Mouse (Mus musculus): ENCODE results near the gene Gdf11.

Gdf11 gene

DNA sequence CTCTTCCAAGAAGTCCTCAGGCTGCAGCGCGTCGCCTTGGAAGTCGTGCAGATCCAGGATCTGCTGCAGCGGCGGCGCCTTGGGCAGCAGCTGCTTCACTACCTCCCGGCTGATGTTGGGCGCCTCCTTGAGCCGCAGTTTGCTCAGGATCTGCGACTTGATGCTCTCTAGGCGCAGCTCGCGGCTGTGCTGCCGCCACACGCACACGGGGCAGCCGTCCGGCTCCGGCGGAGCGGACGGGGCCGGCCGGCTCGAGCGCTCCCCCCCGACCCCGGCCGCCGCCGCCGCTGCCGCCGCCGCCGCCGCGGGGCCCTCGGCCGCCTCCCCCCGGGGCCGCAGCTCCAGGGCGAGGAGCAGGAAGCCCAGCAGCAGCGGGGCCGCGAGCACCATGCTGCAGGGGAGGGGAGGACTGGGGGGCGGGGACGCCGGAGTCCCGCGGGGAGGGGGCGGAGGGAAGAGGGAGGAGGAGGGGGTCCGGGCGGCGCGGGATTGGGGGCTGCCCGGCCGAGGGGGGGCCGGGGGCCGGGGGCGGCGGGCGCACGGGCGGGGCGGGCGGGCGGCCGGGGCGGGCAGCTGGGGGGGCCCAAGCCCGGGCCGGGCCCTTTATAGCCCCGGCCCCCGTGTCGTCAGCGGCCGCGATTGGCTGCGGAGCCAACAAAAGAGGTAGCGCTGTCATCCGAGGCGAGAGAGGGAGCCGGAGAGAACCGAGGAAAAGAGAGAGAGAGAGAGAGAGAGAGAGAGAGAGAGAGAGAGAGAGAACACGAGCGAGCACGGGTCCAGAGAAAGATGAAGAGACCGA lies at the start of gene Gdf11:
Gdf11 (minus strand) TSS at position 423 of the 799 bp plus-strand sequence.
- peak; percentile 83 to 86 for DNase-seq (ENCODE audit: low spot score in 2 of 2)

- no peak for DNase-seq (ENCODE audit: low spot score in 2 of 2)
These were observed 49.0 kb upstream of the Gdf11 start for GRCm38 (mm10) chr10:128940475-128941061.

GRCm38 (mm10) chr10:128938974-128939373 lies 47.5 kb upstream of the Gdf11 start:
- no peak for DNase-seq (ENCODE audit: low spot score in 2 of 2)

- DNase-seq (ENCODE audit: low spot score in 2 of 2): peak; percentile 57 to 69
These were observed 46.9 kb upstream of the Gdf11 start for GRCm38 (mm10) chr10:128938457-128938856.

DNA sequence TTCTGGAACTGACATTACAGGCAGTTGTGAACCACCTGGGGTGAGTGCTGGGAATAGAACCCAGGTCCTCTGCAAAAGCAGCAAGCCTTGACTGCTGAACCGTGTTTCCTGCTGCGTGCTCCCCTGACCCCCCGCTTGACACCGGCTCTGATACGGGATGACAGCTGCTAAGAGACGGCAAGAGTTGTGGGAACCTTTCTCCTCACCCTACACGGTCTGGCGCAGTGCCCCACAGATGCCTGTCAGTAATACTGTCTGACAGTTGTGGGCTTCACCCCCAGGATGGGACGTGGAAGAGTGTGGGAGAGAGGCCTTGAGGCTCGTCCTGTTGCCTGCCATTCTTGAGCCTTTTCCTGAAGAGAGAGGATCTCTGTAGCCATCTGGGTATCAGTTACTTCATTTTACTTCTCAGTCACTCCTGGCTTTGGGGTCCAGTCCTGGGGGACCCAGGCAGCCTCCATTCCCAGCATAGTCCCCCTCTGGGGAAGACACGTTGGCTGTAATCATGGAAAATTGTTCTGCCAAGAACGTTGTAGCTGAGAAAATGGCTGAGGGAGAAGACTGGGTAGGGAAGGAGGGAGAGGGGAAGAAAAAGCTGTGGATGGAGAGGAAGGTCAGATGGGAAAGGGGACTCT lies 46.4 kb upstream of the Gdf11 start:
- DNase-seq (ENCODE audit: low spot score in 2 of 2): no peak

- no peak for DNase-seq (ENCODE audit: low spot score in 2 of 2)
These were observed 44.4 kb upstream of the Gdf11 start for GRCm38 (mm10) chr10:128935826-128936440.

DNA sequence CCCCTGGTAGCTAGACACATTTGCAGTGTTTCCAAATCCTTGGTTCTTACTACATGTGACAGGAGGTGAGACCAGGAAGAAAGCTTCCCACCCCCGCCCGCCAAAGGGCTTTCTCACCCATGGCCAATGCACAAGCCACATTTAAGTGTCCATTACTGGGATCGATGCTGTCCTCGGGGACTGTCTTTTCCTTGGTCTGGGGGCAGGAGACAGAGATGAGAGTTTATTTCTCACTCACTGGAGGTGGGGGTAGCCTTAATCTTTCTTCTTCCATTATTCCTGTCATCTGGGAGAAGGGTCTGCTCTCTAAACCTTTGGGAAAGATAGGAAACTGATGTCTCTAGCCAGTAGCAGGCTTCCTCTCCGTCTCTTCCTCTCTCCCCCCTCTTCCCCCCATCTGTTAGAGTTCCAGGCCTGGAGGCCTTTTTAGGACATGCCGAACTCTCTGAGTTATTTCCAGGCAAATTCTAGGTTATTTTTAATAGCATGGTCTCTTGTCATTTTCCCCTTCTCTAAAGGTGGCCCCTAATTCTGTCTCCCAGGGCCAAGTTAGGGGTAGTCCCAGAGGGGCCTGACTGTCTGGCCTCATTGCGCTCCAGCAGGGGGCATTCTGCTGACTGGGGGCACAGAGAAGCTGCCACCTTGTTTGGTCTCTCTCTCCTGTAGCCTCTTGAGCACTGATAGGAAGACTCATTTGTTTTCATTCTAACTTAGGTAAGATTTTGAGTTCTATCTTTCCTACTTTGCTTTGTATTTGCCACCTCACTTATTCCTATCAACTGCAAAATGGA lies 43.7 kb upstream of the Gdf11 start:
- no peak for DNase-seq (ENCODE audit: low spot score in 2 of 2)

DNA sequence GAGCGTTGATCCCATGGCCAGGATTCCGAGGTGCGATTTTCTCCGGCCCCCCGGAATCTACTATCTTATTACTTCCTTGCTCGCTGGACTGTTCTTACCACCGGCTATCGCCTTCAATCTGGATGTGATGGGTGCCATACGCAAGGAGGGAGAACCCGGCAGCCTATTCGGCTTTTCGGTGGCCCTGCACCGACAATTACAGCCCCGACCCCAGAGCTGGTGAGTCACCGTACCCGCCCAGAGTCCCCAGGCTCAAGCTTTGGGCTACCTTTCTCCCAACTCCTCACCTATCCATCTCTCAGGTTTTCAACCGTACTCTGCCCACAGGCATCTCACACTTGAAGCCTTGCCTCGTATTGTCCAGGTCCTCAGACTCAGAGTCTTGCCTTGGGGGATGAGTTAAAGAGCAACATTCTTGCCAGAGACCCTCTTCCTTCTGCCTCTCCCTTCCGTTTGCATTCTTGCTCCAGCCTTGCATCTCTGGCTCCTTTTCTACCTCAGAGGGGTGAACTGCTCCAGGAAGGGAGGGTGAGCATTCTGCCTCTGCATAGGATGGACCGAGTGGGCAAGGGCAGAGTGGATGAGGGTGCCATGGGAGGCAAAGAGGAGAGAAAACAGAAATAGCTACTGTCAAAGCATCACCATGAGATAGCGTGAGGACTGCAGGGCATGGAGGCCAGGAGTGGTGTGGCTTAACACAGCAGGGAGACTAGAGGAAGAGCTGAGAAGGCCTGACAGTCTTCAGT lies 42.6 kb upstream of the Gdf11 start:
- DNase-seq (ENCODE audit: low spot score in 2 of 2): no peak

DNA sequence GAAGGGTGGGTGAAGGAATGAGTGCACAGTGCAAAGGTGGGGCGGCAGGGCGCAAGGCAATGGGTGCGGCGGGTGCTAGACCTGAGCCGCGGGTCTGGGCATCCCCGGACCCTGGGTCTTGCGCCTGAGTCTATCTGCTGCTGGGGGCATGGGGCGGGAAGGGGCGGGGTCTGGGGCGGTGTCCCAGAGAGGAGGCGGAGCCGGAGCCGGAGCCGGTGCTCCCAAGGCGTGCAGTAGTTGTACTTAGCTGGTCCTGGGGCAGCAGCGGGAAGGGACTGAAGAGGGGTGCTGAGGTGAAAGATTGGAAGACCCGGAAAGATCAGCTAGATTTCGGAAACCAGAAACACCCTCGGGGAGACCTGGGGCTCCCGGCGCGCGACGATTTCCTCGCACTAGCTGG lies 42.1 kb upstream of the Gdf11 start, which contains the start of gene Itga7:
Itga7 (plus strand) TSS at position 245 of the 400 bp plus-strand sequence.
- peak in 1 of 2 experiments; percentile 43 for DNase-seq (ENCODE audit: low spot score in 2 of 2)

GRCm38 (mm10) chr10:128931441-128931840 lies 39.9 kb upstream of the Gdf11 start:
- DNase-seq (ENCODE audit: low spot score in 2 of 2): no peak

DNA sequence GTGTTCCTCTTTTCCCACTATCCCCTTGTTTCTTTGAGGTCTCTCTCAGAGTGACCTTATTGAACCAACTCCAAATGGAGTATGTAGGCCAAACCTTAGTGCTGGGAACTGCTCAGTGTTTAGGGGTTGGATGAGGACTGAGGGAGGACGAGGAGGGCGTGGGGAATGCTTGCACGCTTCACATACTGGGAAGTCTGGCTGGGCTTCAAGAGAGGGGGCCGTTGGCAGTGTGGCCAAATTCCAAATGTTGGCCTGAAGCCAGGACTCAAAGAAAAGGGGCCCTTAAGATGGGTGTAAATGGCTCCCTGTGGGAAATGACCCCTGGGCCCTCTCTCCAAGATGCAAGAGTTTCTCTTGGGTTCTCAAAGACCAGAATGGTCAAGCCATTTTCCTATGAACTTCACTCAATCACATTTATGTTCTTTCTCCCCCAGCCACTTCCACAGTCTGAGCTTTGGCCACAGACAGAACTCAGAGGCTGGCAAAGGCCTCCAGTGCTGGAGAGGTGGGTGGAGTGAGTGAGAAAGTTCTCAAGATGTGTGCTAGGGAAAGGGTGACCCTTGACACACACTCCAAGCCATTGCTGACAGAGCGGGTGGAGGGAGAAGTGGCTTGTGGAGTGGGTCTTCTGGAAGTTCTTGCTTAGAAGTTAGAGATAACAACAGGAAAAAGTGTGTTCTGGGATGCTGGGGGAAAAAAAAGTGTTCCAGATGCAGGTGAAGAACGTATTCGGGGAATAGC lies 38.3 kb upstream of the Gdf11 start:
- peak; percentile 55 to 62 for DNase-seq (ENCODE audit: low spot score in 2 of 2)

DNA sequence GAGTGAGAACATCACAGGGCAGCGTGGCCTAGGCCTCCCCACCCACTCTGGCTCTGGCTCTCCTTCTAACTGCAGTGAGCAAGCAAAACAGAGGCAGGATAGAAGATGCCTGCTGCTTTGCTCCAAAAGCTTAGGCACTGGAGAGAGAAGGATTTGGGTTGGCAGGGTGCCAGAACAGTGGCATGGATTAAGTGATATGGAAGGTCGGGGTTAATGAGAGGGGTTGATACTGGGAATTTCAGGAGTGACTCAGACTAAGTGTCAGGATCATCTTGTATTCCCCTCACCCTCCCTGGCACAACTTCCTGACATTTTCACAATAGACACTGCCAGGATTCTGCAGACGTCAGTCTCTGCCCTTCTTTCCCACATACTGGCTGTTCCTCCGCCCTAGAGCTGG lies 36.8 kb upstream of the Gdf11 start:
- peak in 1 of 2 experiments; percentile 46 for DNase-seq (ENCODE audit: low spot score in 2 of 2)

- DNase-seq (ENCODE audit: low spot score in 2 of 2): no peak
These were observed 32.4 kb upstream of the Gdf11 start, which contains the start of gene Bloc1s1 for GRCm38 (mm10) chr10:128923935-128924334. Gene Bloc1s1 (minus strand): TSS chr10:128924035.

- peak; percentile 96 to 97 for DNase-seq (ENCODE audit: low spot score in 2 of 2)
These were observed 31.6 kb upstream of the Gdf11 start for GRCm38 (mm10) chr10:128923013-128923691.

DNA sequence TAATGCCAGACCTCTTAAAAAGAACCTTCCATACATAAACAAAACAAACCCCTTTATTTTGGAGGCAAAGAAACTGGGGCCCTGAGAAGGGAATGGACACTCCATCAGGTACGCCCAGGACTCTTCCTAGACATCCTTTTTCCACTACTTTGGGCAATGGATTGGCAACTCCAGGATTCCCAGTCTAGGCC lies 31.2 kb upstream of the Gdf11 start, which contains the start of gene Rdh5:
Rdh5 (minus strand) TSS at position 67 of the 191 bp plus-strand sequence.
- DNase-seq (ENCODE audit: low spot score in 2 of 2): no peak

GRCm38 (mm10) chr10:128921883-128922821 lies 30.6 kb upstream of the Gdf11 start:
- DNase-seq (ENCODE audit: low spot score in 2 of 2): peak in 1 of 2 experiments; percentile 31

DNA sequence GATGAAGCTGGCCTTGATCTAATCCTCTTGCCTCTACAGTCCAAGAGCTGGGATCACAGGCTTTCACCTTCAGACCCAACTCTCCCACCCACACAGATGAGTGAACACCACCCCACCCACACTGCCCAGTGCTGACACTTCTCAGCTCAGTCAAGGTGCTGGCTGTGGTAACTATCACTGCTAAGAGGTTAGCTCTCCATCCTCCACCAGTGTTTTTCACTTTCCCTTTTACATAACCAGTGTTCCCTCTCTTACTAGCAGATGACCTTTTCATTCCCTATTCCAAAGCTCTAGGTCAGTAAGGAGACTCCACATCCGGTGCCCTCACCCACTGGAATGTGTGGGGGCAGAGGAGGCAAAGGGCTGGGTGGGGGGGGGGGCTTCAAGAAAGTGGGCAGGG lies 29.7 kb upstream of the Gdf11 start:
- DNase-seq (ENCODE audit: low spot score in 2 of 2): no peak

DNA sequence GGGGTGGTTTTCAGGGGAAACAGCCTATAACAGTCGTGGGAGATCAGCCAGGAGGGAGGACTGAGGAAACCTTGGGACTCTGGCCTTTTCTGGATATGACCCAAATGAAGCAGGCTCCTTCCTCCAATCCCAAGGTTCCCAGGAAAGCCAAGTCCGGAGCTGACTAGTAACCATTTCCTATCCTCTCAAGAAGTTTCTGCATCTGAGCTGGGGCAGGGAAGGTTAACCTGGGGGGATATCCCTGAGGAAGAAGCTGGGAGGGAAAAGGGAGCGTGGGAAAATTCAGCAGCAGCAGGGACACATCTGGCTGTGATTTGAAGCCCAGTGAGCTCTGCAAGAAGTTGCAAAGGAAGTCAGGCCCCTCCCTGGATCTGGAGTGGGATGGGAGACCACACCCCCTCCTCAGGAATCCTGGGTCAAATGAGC lies 29.2 kb upstream of the Gdf11 start:
- no peak for DNase-seq (ENCODE audit: low spot score in 2 of 2)
